ENCODE assay signal across 19 mouse cellular contexts in the genomic region with DNA sequence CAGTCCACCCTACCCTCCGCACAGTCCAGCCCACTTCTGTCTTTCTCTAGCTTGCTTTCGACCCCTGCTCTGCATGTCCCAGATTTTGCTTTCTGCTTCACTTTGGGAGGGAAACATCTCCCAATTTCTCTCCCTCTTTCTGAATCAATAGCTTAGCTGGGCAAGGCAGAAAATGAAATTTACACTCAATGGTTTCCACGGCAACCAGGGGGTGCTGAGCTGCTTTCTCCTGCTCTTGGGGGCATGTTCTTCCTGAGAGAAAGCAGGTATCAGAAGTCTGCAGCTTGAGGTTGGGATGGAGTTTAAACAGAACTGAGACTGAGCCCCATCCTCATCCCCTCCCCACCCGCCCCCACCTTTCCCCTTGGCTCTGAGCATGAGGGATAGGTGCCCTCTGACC.
A peak's percentile ranks its signal among the peaks of the same experiment; 100 is the strongest.
DNase-seq lines count a peak whose midpoint lies in the region; ATAC-seq and TF ChIP-seq lines count a peak whose summit lies in the region.
"Had no signal": no experiment of that assay in that cellular context is flagged by ENCODE, and none has a peak within 500 bp of the region (broad histone marks: within the 10 kb centered on the region; RNA-seq: fewer than 3 reads in every experiment).

No protein-coding gene starts in this region.

- H3K4me3 ChIP-seq in forebrain, postnatal 0 days (ENCODE audit: low read depth, low read length): no peak overlapping the region
- no peak overlapping the region for H3K4me3 ChIP-seq in forebrain, embryonic 13.5 days
- no peak overlapping the region for H3K4me3 ChIP-seq in midbrain, embryonic 10.5 days
- no peak overlapping the region for H3K4me3 ChIP-seq in midbrain, embryonic 11.5 days (ENCODE audit: low read depth, low read length)
- H3K4me3 ChIP-seq in hindbrain, postnatal 0 days (ENCODE audit: low read length): no peak overlapping the region
- H3K4me3 ChIP-seq in midbrain, embryonic 16.5 days (ENCODE audit: low read depth, low read length): no peak overlapping the region
- H3K4me3 ChIP-seq: embryonic facial prominence, embryonic 10.5 days; heart, embryonic 13.5 days had no signal

- H3K4me2 ChIP-seq in forebrain, postnatal 0 days (ENCODE audit: low read depth): no peak overlapping the region
- H3K4me2 ChIP-seq in forebrain, embryonic 13.5 days: no peak overlapping the region
- no peak overlapping the region for H3K4me2 ChIP-seq in midbrain, embryonic 11.5 days
- no peak overlapping the region for H3K4me2 ChIP-seq in hindbrain, postnatal 0 days (ENCODE audit: low read depth, low read length)
- H3K4me2 ChIP-seq in midbrain, embryonic 16.5 days (ENCODE audit: low read length): peak overlapping the region; percentile 29
- H3K4me2 ChIP-seq: heart, embryonic 13.5 days had no signal

- H3K36me3 ChIP-seq in forebrain, postnatal 0 days (ENCODE audit: insufficient read depth): no peaks in the 10 kb centered on the region
- no peaks in the 10 kb centered on the region for H3K36me3 ChIP-seq in forebrain, embryonic 13.5 days (ENCODE audit: poor library complexity, severe bottlenecking)
- no peaks in the 10 kb centered on the region for H3K36me3 ChIP-seq in midbrain, embryonic 10.5 days
- H3K36me3 ChIP-seq in midbrain, embryonic 11.5 days (ENCODE audit: control insufficient read depth, insufficient read depth, low read length): no peaks in the 10 kb centered on the region
- H3K36me3 ChIP-seq in hindbrain, postnatal 0 days (ENCODE audit: insufficient read depth, low read length): no peaks in the 10 kb centered on the region
- H3K36me3 ChIP-seq in midbrain, embryonic 16.5 days (ENCODE audit: control insufficient read depth, insufficient read depth, low read length): no peaks in the 10 kb centered on the region
- H3K36me3 ChIP-seq: embryonic facial prominence, embryonic 10.5 days; heart, embryonic 13.5 days had no signal

- no peak overlapping the region for H3K27ac ChIP-seq in forebrain, postnatal 0 days (ENCODE audit: low read depth, low read length)
- H3K27ac ChIP-seq in forebrain, embryonic 13.5 days: no peak overlapping the region
- H3K27ac ChIP-seq in midbrain, embryonic 10.5 days (replicated peaks): peak overlapping the region; percentile 58; the same call in 1 of the 2 replicates
- H3K27ac ChIP-seq in midbrain, embryonic 11.5 days (ENCODE audit: low read depth, low read length): no peak overlapping the region
- no peak overlapping the region for H3K27ac ChIP-seq in hindbrain, postnatal 0 days
- H3K27ac ChIP-seq in midbrain, embryonic 16.5 days (ENCODE audit: low read length): peak overlapping the region; percentile 76
- H3K27ac ChIP-seq: heart, embryonic 13.5 days had no signal

- no peak overlapping the region for H3K9ac ChIP-seq in forebrain, postnatal 0 days
- H3K9ac ChIP-seq in forebrain, embryonic 13.5 days: no peak overlapping the region
- no peak overlapping the region for H3K9ac ChIP-seq in midbrain, embryonic 11.5 days (ENCODE audit: low read length)
- H3K9ac ChIP-seq in hindbrain, postnatal 0 days (replicated peaks; ENCODE audit: low read length): no peak overlapping the region
- no peak overlapping the region for H3K9ac ChIP-seq in midbrain, embryonic 16.5 days (ENCODE audit: low read depth, low read length)
- H3K9ac ChIP-seq: heart, embryonic 13.5 days had no signal

- TF ChIP-seq CTCF in forebrain, postnatal 0 days (IDR thresholded peaks at IDR 0.05; ENCODE audit: low read depth): no peak
- TF ChIP-seq CTCF in hindbrain, postnatal 0 days (IDR thresholded peaks at IDR 0.05; ENCODE audit: low read depth): no peak

- no peak for ATAC-seq in forebrain, postnatal 0 days
- no peak for ATAC-seq in forebrain, embryonic 13.5 days
- no peak for ATAC-seq in midbrain, embryonic 11.5 days (ENCODE audit: low FRiP score)
- ATAC-seq in hindbrain, postnatal 0 days: no peak
- ATAC-seq in midbrain, embryonic 16.5 days: no peak
- ATAC-seq: activated CD4-positive, CD25-positive, alpha-beta regulatory T cell, adult 4 months; intestine, postnatal 0 days had no signal

- H3K27me3 ChIP-seq in forebrain, postnatal 0 days (ENCODE audit: insufficient read depth, low read length): no peaks in the 10 kb centered on the region
- peaks cover 30% of the 10 kb centered on the region for H3K27me3 ChIP-seq in forebrain, embryonic 13.5 days
- peaks cover 11% of the 10 kb centered on the region for H3K27me3 ChIP-seq in midbrain, embryonic 10.5 days (ENCODE audit: low read depth, poor library complexity, severe bottlenecking)
- no peaks in the 10 kb centered on the region for H3K27me3 ChIP-seq in midbrain, embryonic 11.5 days (ENCODE audit: control insufficient read depth, insufficient read depth, low read length)
- no peaks in the 10 kb centered on the region for H3K27me3 ChIP-seq in hindbrain, postnatal 0 days (ENCODE audit: insufficient read depth, low read length)
- no peaks in the 10 kb centered on the region for H3K27me3 ChIP-seq in midbrain, embryonic 16.5 days (ENCODE audit: control insufficient read depth, insufficient read depth, low read depth, low read length)
- H3K27me3 ChIP-seq: Patski had no signal

- H3K9me3 ChIP-seq in forebrain, postnatal 0 days (ENCODE audit: low read length): no peaks in the 10 kb centered on the region
- H3K9me3 ChIP-seq in forebrain, embryonic 13.5 days (replicated peaks): no peaks in the 10 kb centered on the region
- no peaks in the 10 kb centered on the region for H3K9me3 ChIP-seq in midbrain, embryonic 10.5 days (replicated peaks)
- H3K9me3 ChIP-seq in midbrain, embryonic 11.5 days (ENCODE audit: control insufficient read depth, low read length): no peaks in the 10 kb centered on the region
- no peaks in the 10 kb centered on the region for H3K9me3 ChIP-seq in hindbrain, postnatal 0 days (ENCODE audit: low read length)
- H3K9me3 ChIP-seq in midbrain, embryonic 16.5 days (replicated peaks; ENCODE audit: control insufficient read depth, low read length, poor library complexity, severe bottlenecking): no peaks in the 10 kb centered on the region
- H3K9me3 ChIP-seq: embryonic facial prominence, embryonic 10.5 days; heart, embryonic 13.5 days had no signal

- DNase-seq in forebrain, postnatal 0 days: peak; percentile 67
- DNase-seq in midbrain, embryonic 10.5 days (ENCODE audit: low spot score): no peak
- no peak for DNase-seq in midbrain, embryonic 11.5 days (ENCODE audit: low spot score, missing footprints)
- DNase-seq in hindbrain, postnatal 0 days (ENCODE audit: low spot score): peak; percentile 57
- DNase-seq in left cerebral cortex, adult 11 months (ENCODE audit: low spot score): no peak
- DNase-seq in layer of hippocampus, postnatal 36 days: no peak
- DNase-seq: adrenal gland, postnatal 25 days; cerebellum, adult 2 months; cerebellum, postnatal 10 days; gastrocnemius, postnatal 36 days; heart, adult 11 months; heart, postnatal 36 days had no signal

- 59% methylated on average over 4 of the region's 4 CpGs for WGBS in forebrain, postnatal 0 days
- WGBS in forebrain, embryonic 13.5 days: 78% methylated on average over 4 of the region's 4 CpGs
- WGBS in midbrain, embryonic 10.5 days: 76% methylated on average over 4 of the region's 4 CpGs
- WGBS in midbrain, embryonic 11.5 days: 73% methylated on average over 4 of the region's 4 CpGs
- 63% methylated on average over 4 of the region's 4 CpGs for WGBS in hindbrain, postnatal 0 days
- 62% methylated on average over 4 of the region's 4 CpGs for WGBS in midbrain, embryonic 16.5 days

- peaks cover 13% of the 10 kb centered on the region; the same call in 1 of the 2 replicates for H3K4me1 ChIP-seq in forebrain, postnatal 0 days (ENCODE audit: insufficient read depth)
- peaks cover 23% of the 10 kb centered on the region for H3K4me1 ChIP-seq in forebrain, embryonic 13.5 days
- peaks cover 54% of the 10 kb centered on the region for H3K4me1 ChIP-seq in midbrain, embryonic 10.5 days
- peaks cover 31% of the 10 kb centered on the region for H3K4me1 ChIP-seq in midbrain, embryonic 11.5 days (ENCODE audit: control insufficient read depth, insufficient read depth, low read length)
- H3K4me1 ChIP-seq in hindbrain, postnatal 0 days (ENCODE audit: insufficient read depth, low read length): no peaks in the 10 kb centered on the region
- H3K4me1 ChIP-seq in midbrain, embryonic 16.5 days (ENCODE audit: control insufficient read depth, insufficient read depth, low read length): peaks cover 51% of the 10 kb centered on the region

Comparison
In these comparisons a context has a peak if more than half of its experiments do, and no peak if none do; other contexts are left out.
1. H3K27ac ChIP-seq: peak in midbrain, embryonic 10.5 days (single experiment) and midbrain, embryonic 16.5 days (single experiment); none in forebrain, postnatal 0 days (single experiment), forebrain, embryonic 13.5 days (single experiment), midbrain, embryonic 11.5 days (single experiment) and hindbrain, postnatal 0 days (single experiment).
2. DNase-seq: peak in forebrain, postnatal 0 days (single experiment) and hindbrain, postnatal 0 days (single experiment); none in midbrain, embryonic 10.5 days (single experiment), midbrain, embryonic 11.5 days (single experiment), left cerebral cortex, adult 11 months (single experiment) and layer of hippocampus, postnatal 36 days (0 of 2).